Mouse (Mus musculus) small intestine, adult 2 months (tissue): ENCODE results near the gene Mogat1. TPM values are rescaled to one million over a fixed set of nuclear protein-coding genes. Genes with fewer than 3 reads are reported as not detected.
A peak's percentile ranks its signal among the peaks of the same experiment; 100 is the strongest.

ENCODE experiments used
- H3K27ac ChIP-seq: fragments of 200-500 bp; 2 replicates; pipeline ENCODE4 v1.5.1; 2012; ENCODE audit warnings: low read depth, low read length, control low read depth, inconsistent platforms; ENCODE audit not compliant: insufficient read depth
- H3K27me3 ChIP-seq: fragments of 200-500 bp; 2 replicates; pipeline ENCODE4 v1.6.1; 2012; ENCODE audit warnings: mild to moderate bottlenecking, moderate library complexity, low read length, inconsistent platforms; ENCODE audit not compliant: control insufficient read depth, insufficient read depth
- H3K36me3 ChIP-seq: fragments of 200-500 bp; 2 replicates; pipeline ENCODE4 v1.6.1; 2012; ENCODE audit warnings: mild to moderate bottlenecking, low read length, control low read depth, inconsistent platforms; ENCODE audit not compliant: control insufficient read depth, insufficient read depth
- H3K4me1 ChIP-seq: fragments of 200-500 bp; 2 replicates; pipeline ENCODE4 v1.6.1; 2012; ENCODE audit warnings: low read length, inconsistent platforms, mixed read lengths; ENCODE audit not compliant: control insufficient read depth, insufficient read depth, insufficient read length
- H3K4me3 ChIP-seq: fragments of 200-500 bp; 2 replicates; pipeline ENCODE4 v1.5.1; 2012; ENCODE audit warnings: low read depth, mild to moderate bottlenecking, control low read depth, inconsistent platforms, low read length, moderate library complexity
- CTCF ChIP-seq: fragments of 200-500 bp; IDR thresholded peaks from 2 replicates; pipeline ENCODE4 v1.5.1; 2012; ENCODE audit warnings: low read depth, mild to moderate bottlenecking, control low read depth, inconsistent platforms, low read length, moderate library complexity, mixed read lengths; ENCODE audit not compliant: insufficient replicate concordance, insufficient read length; ENCODE audit errors: extremely low read depth
- POLR2A ChIP-seq: fragments of 200-500 bp; IDR thresholded peaks from 2 replicates; pipeline ENCODE4 v1.6.1; 2012; ENCODE audit warnings: low read depth, mild to moderate bottlenecking, control low read depth, inconsistent platforms, low read length, moderate library complexity
- WGBS: fragments of 180-500 bp; shearing (Covaris S2); methylation state at CpG from one replicate; pipeline ENCODE4 v1.1.7; 2018; 5-methylcytosine and 5-hydroxymethylcytosine counted together
- polyA plus RNA-seq: library from polyadenylated mRNA; depleted of rRNA; stranded (reverse); fragments of >200 nt; gene quantifications from 2 replicates; pipeline ENCODE4 v1.2.3, GENCODE M21; 2012

Gene Mogat1
- polyA plus RNA-seq, 1 experiment: 1.7 TPM

DNA sequence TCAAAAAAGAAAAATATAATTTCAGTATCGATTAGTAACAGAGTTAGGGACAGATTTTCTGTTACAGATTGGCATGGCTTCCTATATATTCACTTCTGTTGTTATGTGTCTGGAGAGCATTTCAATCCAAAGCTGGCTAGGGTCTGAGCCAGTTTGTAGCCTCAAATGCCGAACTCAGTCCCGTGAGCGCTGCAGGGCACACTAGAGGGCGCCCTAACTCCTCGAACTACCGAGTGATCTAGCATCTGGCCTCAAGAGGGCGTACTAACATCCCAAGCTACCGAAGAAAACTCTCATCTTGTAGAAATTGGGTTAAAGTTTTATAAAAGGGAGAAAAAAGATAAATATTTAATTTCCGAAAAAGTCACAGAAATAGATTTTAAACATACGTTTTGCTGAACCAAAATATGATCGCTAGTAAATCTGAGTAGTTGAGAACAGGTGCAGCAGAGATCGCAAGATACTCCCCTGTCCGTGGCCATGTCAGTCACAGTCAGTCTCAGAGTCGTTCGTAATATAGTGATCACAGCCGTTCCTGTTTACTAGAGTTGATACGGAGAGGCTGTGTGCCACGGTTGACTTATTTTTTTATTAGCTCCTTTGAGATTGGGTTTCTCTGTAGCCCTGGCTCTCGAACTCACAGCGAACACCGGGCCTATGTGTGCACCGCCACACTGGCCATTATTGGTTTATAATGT, 14.5 kb downstream of the Mogat1 start:
- 48% methylated on average over 23 of the region's 23 CpGs for WGBS
- peak; percentile 95; the same call in 1 of the 2 replicates for TF ChIP-seq CTCF
- TF ChIP-seq POLR2A: no peak
- Histone ChIP-seq H3K27ac (no peak overlapping the region), H3K4me1 (no peaks in the 10 kb centered on the region), H3K4me3 (no peak overlapping the region), H3K27me3 (no peaks in the 10 kb centered on the region), H3K36me3 (no peaks in the 10 kb centered on the region)

DNA sequence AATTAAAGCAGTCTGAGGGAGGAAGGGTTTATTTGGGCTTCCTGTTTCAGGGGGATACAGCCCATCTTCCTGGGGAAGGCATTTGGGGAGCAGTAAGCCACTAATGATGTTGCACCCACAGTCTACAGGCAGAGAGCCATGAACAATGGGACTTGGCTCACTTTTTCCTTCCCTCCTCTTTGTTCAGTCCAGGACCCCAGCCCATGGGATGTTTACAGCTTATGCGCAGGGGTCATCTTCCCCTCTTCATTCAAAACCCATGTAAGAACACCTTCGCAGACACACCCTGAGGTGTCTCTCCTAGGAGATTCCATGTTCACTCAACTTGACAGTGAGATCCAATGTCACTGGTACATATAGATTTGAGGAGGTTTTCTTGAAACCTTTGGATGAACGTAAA, 17.6 kb downstream of the Mogat1 start:
- H3K27me3 ChIP-seq: no peaks in the 10 kb centered on the region
- no peak for TF ChIP-seq CTCF
- TF ChIP-seq POLR2A: no peak
- H3K36me3 ChIP-seq: no peaks in the 10 kb centered on the region
- WGBS: 95% methylated on average over 3 of the region's 3 CpGs
- no peak overlapping the region for H3K4me3 ChIP-seq
- H3K4me1 ChIP-seq: no peaks in the 10 kb centered on the region
- no peak overlapping the region for H3K27ac ChIP-seq

DNA sequence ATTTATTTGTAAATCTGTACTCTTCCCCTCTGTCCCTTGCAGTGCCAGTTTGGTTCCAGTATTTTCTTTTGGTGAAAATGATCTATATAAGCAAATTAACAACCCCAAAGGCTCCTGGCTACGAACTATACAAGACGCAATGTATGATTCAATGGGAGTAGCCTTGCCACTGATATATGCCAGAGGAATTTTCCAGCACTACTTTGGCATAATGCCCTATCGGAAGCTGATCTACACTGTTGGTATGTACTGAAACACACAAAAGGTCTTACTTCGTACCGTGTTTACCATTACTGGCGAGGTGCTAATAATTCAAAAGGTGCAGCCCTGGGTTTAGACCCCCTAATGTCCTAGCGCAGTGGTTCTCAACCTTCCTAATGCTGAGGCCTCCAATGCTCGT, 18.2 kb downstream of the Mogat1 start:
- Histone ChIP-seq H3K4me1 (no peaks in the 10 kb centered on the region), H3K4me3 (no peak overlapping the region), H3K36me3 (no peaks in the 10 kb centered on the region), H3K27me3 (no peaks in the 10 kb centered on the region), H3K27ac (no peak overlapping the region)
- no peak for TF ChIP-seq CTCF
- TF ChIP-seq POLR2A: no peak
- 87% methylated on average over 8 of the region's 8 CpGs for WGBS

DNA sequence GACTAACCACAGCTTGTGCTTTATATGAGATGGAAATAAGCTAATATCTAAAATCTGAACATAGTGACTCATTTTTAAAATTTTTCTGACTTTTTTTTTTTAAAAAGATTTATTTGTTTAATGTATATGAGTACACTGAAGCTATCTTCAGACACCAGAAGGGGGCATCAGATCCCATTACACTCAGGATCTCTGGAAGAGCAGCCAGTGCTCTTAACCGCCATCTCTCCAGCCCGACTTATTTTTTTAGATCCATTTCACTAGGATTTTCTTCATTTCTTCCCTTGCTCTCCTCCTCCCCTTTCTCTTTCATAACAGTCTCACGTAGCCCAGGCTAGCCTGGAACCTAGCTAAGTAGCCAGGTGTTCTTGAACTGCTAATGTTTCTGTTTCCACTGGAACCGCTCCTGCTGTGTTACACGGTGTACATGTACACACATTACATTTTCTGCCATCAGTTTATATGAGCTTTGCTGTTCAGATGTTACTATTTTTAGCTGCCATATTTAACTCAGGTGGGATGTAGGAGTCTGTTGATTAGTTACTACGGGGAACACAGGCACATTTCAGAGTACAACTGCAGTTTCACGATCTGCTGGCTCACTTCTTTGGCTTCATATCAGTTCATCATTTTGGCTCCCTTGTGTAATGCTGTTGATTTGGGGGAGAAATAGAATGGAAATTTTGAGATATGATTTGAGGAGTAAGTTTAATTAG, 19.9 kb downstream of the Mogat1 start:
- Histone ChIP-seq H3K36me3 (no peaks in the 10 kb centered on the region), H3K4me3 (no peak overlapping the region), H3K27ac (no peak overlapping the region), H3K27me3 (no peaks in the 10 kb centered on the region), H3K4me1 (no peaks in the 10 kb centered on the region)
- WGBS: 74% methylated on average over 7 of the region's 7 CpGs
- TF ChIP-seq CTCF (no peak), POLR2A (no peak)

DNA sequence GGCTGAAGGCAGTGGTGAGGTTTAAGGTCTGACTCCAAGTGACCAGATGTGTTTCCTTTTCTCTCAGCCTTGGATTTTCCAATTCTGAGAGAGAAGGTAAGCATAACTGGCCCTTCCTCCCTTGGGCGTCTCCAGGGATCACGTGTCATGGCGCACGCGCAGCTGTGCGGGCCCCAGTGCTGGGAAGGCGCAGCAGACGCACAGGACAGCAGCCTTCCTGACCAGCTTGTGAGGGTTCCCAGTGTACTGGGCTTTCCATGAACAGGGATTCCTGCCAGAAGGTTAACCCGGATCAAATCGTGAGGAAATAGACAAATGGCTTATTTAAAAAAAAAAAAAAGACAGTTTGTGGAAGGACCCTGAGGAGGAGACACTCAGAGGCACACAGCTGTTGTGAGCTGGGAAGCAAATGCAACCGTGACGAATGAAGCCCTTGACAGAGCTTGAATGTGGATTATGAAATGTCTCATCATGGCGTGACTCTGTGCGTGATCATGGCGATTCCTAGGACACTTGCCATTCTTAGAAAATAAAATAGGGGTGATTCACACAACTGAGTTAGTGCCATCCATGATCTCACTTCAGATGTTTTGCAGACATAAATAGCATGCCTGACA, 21.5 kb downstream of the Mogat1 start:
- no peak overlapping the region for H3K27ac ChIP-seq
- WGBS: 87% methylated on average over 15 of the region's 15 CpGs
- no peak overlapping the region for H3K4me3 ChIP-seq
- TF ChIP-seq POLR2A (no peak), CTCF (no peak)
- H3K36me3 ChIP-seq: no peaks in the 10 kb centered on the region
- H3K27me3 ChIP-seq: no peaks in the 10 kb centered on the region
- H3K4me1 ChIP-seq: no peaks in the 10 kb centered on the region

DNA sequence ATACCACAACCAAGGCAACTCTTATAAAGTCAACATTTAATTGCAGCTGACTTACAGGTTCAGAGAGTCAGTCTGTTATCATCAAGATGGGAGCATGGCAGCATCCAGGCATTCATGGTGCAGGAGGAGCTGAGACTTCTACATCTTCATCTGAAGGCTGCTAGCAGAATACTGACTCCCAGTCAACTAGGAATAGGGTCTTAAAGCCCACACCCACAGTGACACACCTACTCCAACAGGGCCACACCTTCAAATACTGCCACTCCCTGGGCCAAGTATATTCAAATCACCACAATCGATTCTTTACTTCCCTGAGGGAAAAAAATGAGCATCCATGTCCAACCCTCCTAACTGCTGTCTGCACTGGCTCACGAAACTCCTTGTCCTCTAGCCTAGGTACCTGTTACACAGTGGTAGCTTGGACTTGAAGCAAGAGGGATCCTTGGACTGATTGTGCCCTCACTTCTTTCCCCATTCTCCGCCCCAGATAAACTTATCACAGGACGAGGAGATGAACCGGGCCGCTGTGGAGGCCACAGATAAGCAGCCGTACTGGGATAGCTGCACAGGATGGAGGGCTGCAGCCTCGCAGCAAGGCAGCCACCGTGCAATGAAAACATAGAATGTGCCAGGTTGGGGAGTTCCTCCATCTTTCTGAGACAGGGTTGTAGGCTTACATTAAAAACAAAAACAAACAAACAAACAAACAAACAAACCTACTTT, 23.8 kb downstream of the Mogat1 start:
- H3K36me3 ChIP-seq: no peaks in the 10 kb centered on the region
- no peak overlapping the region for H3K4me3 ChIP-seq
- 0 out of 2 replicates have a peak, but pooled peaks cover 2% of the 10 kb centered on the region for H3K4me1 ChIP-seq
- TF ChIP-seq CTCF: no peak
- TF ChIP-seq POLR2A: no peak
- WGBS: 74% methylated on average over 9 of the region's 9 CpGs
- no peak overlapping the region for H3K27ac ChIP-seq
- H3K27me3 ChIP-seq: no peaks in the 10 kb centered on the region
